Mouse (Mus musculus) G1E (cell line): ENCODE data around the gene Tmem37. TPM values are rescaled to one million over a fixed set of nuclear protein-coding genes. Genes with fewer than 3 reads are reported as not detected.

Experiments
- ATAC-seq: 2 replicates; pipeline ENCODE4 v1.8.0; 2016; ENCODE audit warnings: mild to moderate bottlenecking; ENCODE audit not compliant: insufficient number of reproducible peaks, poor library complexity, low FRiP score, severe bottlenecking; ENCODE audit errors: extremely low read depth
- DNase-seq: peaks from one replicate; pipeline ENCODE4 v3.0.0; 2012; ENCODE audit warnings: low spot score
- H3K27me3 ChIP-seq: 2 replicates; pipeline ENCODE4 v1.6.1; 2012; ENCODE audit warnings: mild to moderate bottlenecking, low read length, inconsistent platforms; ENCODE audit not compliant: insufficient read depth
- H3K36me3 ChIP-seq: replicated peaks from 2 replicates; pipeline ENCODE3; 2012; ENCODE audit warnings: mild to moderate bottlenecking, inconsistent platforms
- H3K4me1 ChIP-seq: 2 replicates; pipeline ENCODE4 v1.6.1; 2012; ENCODE audit warnings: low read depth, low read length, inconsistent platforms, mixed read lengths; ENCODE audit not compliant: insufficient read depth
- H3K4me3 ChIP-seq: 2 replicates; pipeline ENCODE4 v1.5.1; 2012; ENCODE audit warnings: low read depth, mild to moderate bottlenecking, inconsistent platforms, low read length, moderate library complexity, mixed read lengths
- H3K9me3 ChIP-seq: replicated peaks from 2 replicates; pipeline ENCODE4 v1.6.1; 2012; ENCODE audit warnings: inconsistent platforms
- CTCF ChIP-seq: IDR thresholded peaks from 2 replicates; pipeline ENCODE4 v1.5.1; 2012; ENCODE audit warnings: low read depth, low read length, inconsistent platforms, mixed read lengths
- GATA1 ChIP-seq: IDR thresholded peaks from 2 replicates; pipeline ENCODE4 v1.6.1; 2012; ENCODE audit warnings: borderline replicate concordance, low read length, inconsistent platforms, mixed read lengths
- GATA2 ChIP-seq: IDR thresholded peaks from 2 replicates; pipeline ENCODE4 v1.6.1; 2012; ENCODE audit warnings: low read depth, low read length, inconsistent platforms, borderline replicate concordance
- POLR2AphosphoS5 ChIP-seq: IDR thresholded peaks from 2 replicates; pipeline ENCODE4 v1.6.1; 2012; ENCODE audit warnings: low read depth, low read length, inconsistent platforms; ENCODE audit not compliant: insufficient replicate concordance
- TAL1 ChIP-seq: conservative IDR thresholded peaks from 2 replicates; pipeline ENCODE4 v1.6.1; 2012; ENCODE audit warnings: low read depth, low read length, inconsistent platforms, mixed read lengths
- polyA plus RNA-seq: library from polyadenylated mRNA; stranded (reverse); fragments of >175 nt; gene quantifications from 2 replicates; pipeline ENCODE4 v1.2.3, GENCODE M21; 2012
- total RNA-seq, 2 experiments: library from RNA; stranded (forward) in 1 of 2; stranded (reverse) in 1 of 2; fragments of 200-1000 nt in 1 of 2; fragments of >200 nt in 1 of 2; fragmentation: Nextera tagmentation in 1 of 2; gene quantifications; 2 replicates each; pipeline ENCODE4 v1.2.3; 2014 to 2017

Tmem37 gene
- total and polyA plus RNA-seq, 3 experiments: 0.22 TPM; not detected in 2

DNA sequence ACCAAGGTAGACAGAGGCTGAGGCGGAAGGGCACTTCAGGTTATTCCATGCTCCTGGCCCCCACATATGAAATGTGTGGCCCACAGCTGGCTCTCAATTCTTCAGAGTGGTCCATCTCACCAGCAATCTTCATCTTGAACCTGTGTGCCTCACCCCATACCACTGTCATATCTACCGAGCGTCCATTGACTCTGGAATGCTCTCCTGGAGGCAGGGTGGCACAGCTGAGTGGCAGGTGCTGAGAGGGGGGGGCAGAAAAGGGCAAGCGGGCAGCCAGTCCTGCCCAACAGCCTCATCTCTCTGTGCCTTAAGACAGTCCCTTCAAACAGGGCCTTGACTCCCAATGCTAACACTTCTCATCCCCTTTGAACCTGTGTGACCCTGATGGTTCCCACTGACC lies 2.7 kb downstream of the Tmem37 start:
- Histone ChIP-seq H3K36me3 (no peaks in the 10 kb centered on the region), H3K27me3 (peaks cover 6% of the 10 kb centered on the region; the same call in 1 of the 2 replicates), H3K4me3 (no peak overlapping the region), H3K9me3 (no peaks in the 10 kb centered on the region), H3K4me1 (no peaks in the 10 kb centered on the region)
- TF ChIP-seq POLR2AphosphoS5: no peak
- TF ChIP-seq TAL1: no peak
- TF ChIP-seq GATA1: no peak
- TF ChIP-seq CTCF: no peak
- TF ChIP-seq GATA2: no peak
- DNase-seq: no peak
- no peak for ATAC-seq

DNA sequence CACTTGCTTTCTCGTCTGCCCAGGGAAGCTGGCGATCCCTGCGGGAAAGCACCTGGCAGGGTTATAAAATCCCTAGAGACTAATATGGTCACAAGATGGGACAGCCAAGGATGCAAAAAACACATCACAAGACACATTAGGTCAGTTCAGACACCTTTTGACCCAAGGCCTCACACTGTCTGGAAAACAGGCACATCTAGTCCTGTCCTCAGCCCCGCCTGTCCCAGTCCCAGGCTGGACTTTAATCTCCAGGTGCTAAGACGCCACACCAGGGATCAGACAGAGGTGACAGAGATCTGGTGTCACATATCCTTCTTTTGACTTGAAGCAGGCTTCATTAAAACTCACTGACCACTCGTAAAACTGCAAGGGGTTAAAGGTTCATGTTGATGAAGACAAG lies 3.7 kb downstream of the Tmem37 start:
- TF ChIP-seq TAL1 (no peak), POLR2AphosphoS5 (no peak), GATA2 (no peak), CTCF (no peak), GATA1 (no peak)
- Histone ChIP-seq H3K27me3 (peaks cover 6% of the 10 kb centered on the region; the same call in 1 of the 2 replicates), H3K9me3 (no peaks in the 10 kb centered on the region), H3K4me1 (no peaks in the 10 kb centered on the region), H3K4me3 (no peak overlapping the region), H3K36me3 (no peaks in the 10 kb centered on the region)
- DNase-seq (no peak), ATAC-seq (no peak)

DNA sequence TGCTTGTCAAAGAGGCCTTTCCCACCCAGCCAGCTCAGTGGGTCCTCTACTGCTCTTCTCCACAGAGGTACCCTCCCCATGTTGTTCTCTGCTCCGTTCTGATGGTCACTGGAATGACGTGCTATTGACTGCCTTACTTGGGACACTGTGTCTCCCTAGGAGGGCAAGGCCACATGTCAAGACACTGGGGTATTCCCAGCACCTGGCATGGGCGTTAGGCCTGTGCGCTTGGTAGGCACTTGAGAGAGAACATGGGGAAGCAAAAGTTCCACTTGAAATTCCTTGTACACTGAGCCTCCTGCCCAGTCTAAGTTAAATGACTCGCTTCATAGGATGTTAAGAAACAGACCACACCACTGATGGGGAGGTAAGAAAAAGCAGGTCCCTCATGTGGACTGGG lies 4.8 kb downstream of the Tmem37 start:
- TF ChIP-seq GATA1: no peak
- TF ChIP-seq CTCF: no peak
- TF ChIP-seq TAL1: no peak
- no peak for TF ChIP-seq POLR2AphosphoS5
- TF ChIP-seq GATA2: no peak
- no peaks in the 10 kb centered on the region for H3K9me3 ChIP-seq
- ATAC-seq (no peak), DNase-seq (no peak)
- no peaks in the 10 kb centered on the region for H3K36me3 ChIP-seq
- no peaks in the 10 kb centered on the region for H3K4me1 ChIP-seq
- H3K27me3 ChIP-seq: peaks cover 6% of the 10 kb centered on the region; the same call in 1 of the 2 replicates
- H3K4me3 ChIP-seq: no peak overlapping the region

DNA sequence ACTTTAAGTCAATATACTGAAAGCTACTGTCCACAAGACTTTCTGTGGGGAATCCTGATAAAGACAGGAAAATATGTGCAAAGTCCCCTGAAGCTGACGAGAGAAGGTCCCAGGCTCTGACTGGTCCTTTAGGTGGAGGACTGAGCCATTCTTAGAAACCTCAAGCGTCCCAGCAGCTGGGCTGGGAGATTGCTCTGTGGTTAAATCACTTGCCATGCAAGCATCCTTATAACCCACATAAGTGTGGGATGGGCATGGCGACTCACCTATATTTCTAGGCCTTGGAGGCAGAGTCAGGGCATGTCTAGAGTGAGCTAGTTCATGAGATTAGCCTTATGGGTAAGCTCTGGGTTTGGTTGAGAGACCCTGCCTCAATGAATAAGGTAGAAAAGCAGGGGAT lies 7.2 kb downstream of the Tmem37 start:
- Histone ChIP-seq H3K27me3 (peaks cover 6% of the 10 kb centered on the region; the same call in 1 of the 2 replicates), H3K36me3 (no peaks in the 10 kb centered on the region), H3K9me3 (no peaks in the 10 kb centered on the region), H3K4me3 (no peak overlapping the region), H3K4me1 (no peaks in the 10 kb centered on the region)
- DNase-seq: no peak
- TF ChIP-seq GATA2 (no peak), CTCF (no peak), TAL1 (no peak), POLR2AphosphoS5 (no peak), GATA1 (no peak)
- ATAC-seq: no peak

DNA sequence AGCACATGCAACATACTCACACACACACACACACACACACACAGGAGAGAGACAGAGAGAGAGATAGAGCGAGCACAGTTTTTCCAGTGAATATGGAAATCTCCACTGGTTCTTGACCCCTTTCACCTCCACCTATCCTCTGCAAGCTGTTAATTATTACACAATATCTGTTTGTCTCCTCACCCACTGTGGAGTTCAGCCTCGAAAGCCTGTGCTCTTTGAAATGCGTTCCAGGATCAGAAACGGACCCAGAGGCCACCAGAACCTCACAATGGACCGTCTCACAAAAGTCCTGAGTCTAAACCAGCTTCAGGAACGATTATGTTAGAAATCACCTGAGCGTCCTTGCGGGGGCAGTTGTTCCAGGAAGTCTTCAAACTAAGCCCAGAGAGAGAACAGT lies 7.7 kb downstream of the Tmem37 start:
- ATAC-seq (no peak), DNase-seq (no peak)
- no peaks in the 10 kb centered on the region for H3K9me3 ChIP-seq
- no peaks in the 10 kb centered on the region for H3K4me1 ChIP-seq
- no peak overlapping the region for H3K4me3 ChIP-seq
- TF ChIP-seq GATA2 (no peak), GATA1 (no peak), CTCF (no peak)
- H3K27me3 ChIP-seq: peaks cover 3% of the 10 kb centered on the region; the same call in 1 of the 2 replicates
- no peaks in the 10 kb centered on the region for H3K36me3 ChIP-seq

DNA sequence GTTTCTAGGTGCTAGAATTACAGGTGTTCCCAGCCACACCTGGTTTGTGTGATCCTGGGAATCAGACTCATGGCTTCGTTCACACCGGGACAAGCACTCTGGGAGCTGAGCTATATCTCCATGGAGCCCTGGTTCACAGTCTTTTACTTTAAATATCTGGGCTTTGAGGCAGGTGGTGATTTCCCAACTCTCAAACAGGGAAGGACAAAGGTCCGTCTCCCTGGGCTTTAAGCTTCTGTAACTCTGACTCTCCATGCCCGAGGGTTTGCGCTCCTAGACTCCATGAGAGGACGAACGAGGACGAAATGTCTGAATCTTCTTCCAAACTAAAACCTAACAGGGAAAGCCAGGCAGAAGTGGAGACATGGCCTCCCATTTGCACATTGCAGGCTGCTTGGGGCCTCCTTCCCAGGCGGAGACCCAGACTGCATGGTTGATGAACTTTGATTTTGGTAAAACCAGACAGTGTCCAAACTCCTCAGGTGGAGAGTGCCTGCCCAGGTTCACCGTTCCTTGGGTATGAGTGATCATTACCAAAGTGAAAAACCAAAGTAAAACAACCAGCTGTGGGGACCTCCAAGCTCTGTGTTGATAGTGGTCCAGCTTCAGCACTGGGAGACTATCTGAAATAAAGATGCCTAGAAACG lies 9.7 kb downstream of the Tmem37 start:
- H3K9me3 ChIP-seq: no peaks in the 10 kb centered on the region
- TF ChIP-seq TAL1: no peak
- no peak for TF ChIP-seq GATA2
- TF ChIP-seq CTCF: no peak
- no peak for TF ChIP-seq POLR2AphosphoS5
- TF ChIP-seq GATA1: no peak
- no peak for DNase-seq
- H3K36me3 ChIP-seq: no peaks in the 10 kb centered on the region
- H3K27me3 ChIP-seq: peaks cover 3% of the 10 kb centered on the region; the same call in 1 of the 2 replicates
- H3K4me3 ChIP-seq: no peak overlapping the region
- ATAC-seq: no peak
- no peaks in the 10 kb centered on the region for H3K4me1 ChIP-seq

GRCm38 (mm10) chr1:120062231-120062630 lies 11.6 kb downstream of the Tmem37 start:
- Histone ChIP-seq H3K36me3 (no peaks in the 10 kb centered on the region), H3K4me3 (no peak overlapping the region), H3K9me3 (no peaks in the 10 kb centered on the region), H3K27me3 (0 out of 2 replicates have a peak, but pooled peaks cover 2% of the 10 kb centered on the region), H3K4me1 (no peaks in the 10 kb centered on the region)
- ATAC-seq (no peak), DNase-seq (no peak)
- TF ChIP-seq CTCF (no peak), POLR2AphosphoS5 (no peak), TAL1 (no peak), GATA1 (no peak), GATA2 (no peak)
